Mouse (Mus musculus): ENCODE results near the gene Nudc. TPM values are rescaled to one million over a fixed set of nuclear protein-coding genes. Genes with fewer than 3 reads are reported as not detected.
A peak's percentile ranks its signal among the peaks of the same experiment; 100 is the strongest.

Gene Nudc
- total RNA-seq, 1 experiment from 2014 or later, result 327 TPM

GRCm38 (mm10) chr4:133494867-133495266 is 50.9 kb downstream of the Nudc start:
- no peak for ATAC-seq (replicated peaks; ENCODE audit: low read depth, poor library complexity, severe bottlenecking)

GRCm38 (mm10) chr4:133494432-133494831 is 51.4 kb downstream of the Nudc start:
- ATAC-seq (replicated peaks; ENCODE audit: low read depth, poor library complexity, severe bottlenecking), result peak; percentile 85

GRCm38 (mm10) chr4:133493895-133494294 is 51.9 kb downstream of the Nudc start:
- no peak for ATAC-seq (replicated peaks; ENCODE audit: low read depth, poor library complexity, severe bottlenecking)

GRCm38 (mm10) chr4:133491800-133492199 is 54.0 kb downstream of the Nudc start:
- no peak for ATAC-seq (replicated peaks; ENCODE audit: low read depth, poor library complexity, severe bottlenecking)

- ATAC-seq (replicated peaks; ENCODE audit: low read depth, poor library complexity, severe bottlenecking), result no peak
These were observed 56.1 kb downstream of the Nudc start for GRCm38 (mm10) chr4:133489489-133490245.

- ATAC-seq (replicated peaks; ENCODE audit: low read depth, poor library complexity, severe bottlenecking), result no peak
These were observed 57.0 kb downstream of the Nudc start for GRCm38 (mm10) chr4:133488619-133489392.

- ATAC-seq (replicated peaks; ENCODE audit: low read depth, poor library complexity, severe bottlenecking), result no peak
These were observed 59.0 kb downstream of the Nudc start for GRCm38 (mm10) chr4:133486673-133487357.

- ATAC-seq (replicated peaks; ENCODE audit: low read depth, poor library complexity, severe bottlenecking), result no peak
These were observed 59.9 kb downstream of the Nudc start for GRCm38 (mm10) chr4:133485691-133486425.

GRCm38 (mm10) chr4:133484266-133485025 is 61.4 kb downstream of the Nudc start:
- ATAC-seq (replicated peaks; ENCODE audit: low read depth, poor library complexity, severe bottlenecking), result no peak

Other genes starting within 250 kb of the Nudc start
- 9.3 and 12.6 TPM in 2 replicates for gene Wdtc1, start 192.5 kb downstream of the Nudc start, total RNA-seq (2017)
- gene Slc9a1, start 176.3 kb downstream of the Nudc start, total RNA-seq (2017), result 9.0 and 9.7 TPM in 2 replicates
- gene Tent5b, start 65.9 kb downstream of the Nudc start, total RNA-seq (2017), result not detected in 2 replicates
- gene Trnp1, start 47.4 kb downstream of the Nudc start, total RNA-seq (2017), result not detected in 2 replicates
- not detected in 2 replicates for gene Kdf1, start 27.0 kb downstream of the Nudc start, total RNA-seq (2017)
- 1.4 TPM in 1 of 2 replicates, not detected in the other for gene Nr0b2, start 7.4 kb upstream of the Nudc start, total RNA-seq (2017)
- 17.3 and 18.0 TPM in 2 replicates for gene Gpatch3, start 28.7 kb upstream of the Nudc start, total RNA-seq (2017)
- 18.4 and 19.0 TPM in 2 replicates for gene Gpn2, start 38.4 kb upstream of the Nudc start, total RNA-seq (2017)
- gene Sfn, start 56.2 kb upstream of the Nudc start, total RNA-seq (2017), result 3.6 and 4.9 TPM in 2 replicates
- 13.6 and 14.5 TPM in 2 replicates for gene Zdhhc18, start 104.2 kb upstream of the Nudc start, total RNA-seq (2017)
- 7.7 and 11.4 TPM in 2 replicates for gene Pigv, start 126.7 kb upstream of the Nudc start, total RNA-seq (2017)
- gene Arid1a, start 210.8 kb upstream of the Nudc start, total RNA-seq (2017), result 41.5 and 67.0 TPM in 2 replicates

Data from common myeloid progenitor, adult 5-6 weeks (primary cell).